Mouse (Mus musculus): ENCODE measurements around the gene Slc24a3. TPM values are rescaled to one million over a fixed set of nuclear protein-coding genes. Genes with fewer than 3 reads are reported as not detected.

Slc24a3 gene
- polyA plus RNA-seq, 1 experiment from 2014 or later: 0.68 TPM

DNA sequence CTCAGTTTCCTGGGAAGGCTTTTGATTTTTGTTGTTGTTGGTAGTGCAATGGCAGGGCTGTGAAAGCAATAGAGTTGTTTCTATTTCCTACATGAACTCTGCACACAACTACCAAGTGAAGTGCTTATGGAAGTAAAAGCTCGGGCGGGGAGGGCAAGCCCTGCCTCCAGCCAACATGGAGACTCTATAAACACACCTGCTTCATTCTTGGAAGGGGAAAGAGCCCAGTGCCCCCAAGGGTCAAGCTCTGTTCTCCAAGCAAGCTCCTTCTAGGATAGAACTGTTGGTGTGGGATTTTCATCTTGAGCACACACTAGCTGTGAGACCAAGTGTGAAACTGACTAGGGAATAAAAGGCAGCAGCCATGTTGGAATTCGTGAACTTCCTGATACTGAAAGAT is 2.5 kb upstream of the Slc24a3 start:
- Histone ChIP-seq H3K4me2 (no peak overlapping the region), H3K4me1 (replicated peaks) (peaks cover 5% of the 10 kb centered on the region; the same call in 1 of the 2 replicates), H3K36me3 (replicated peaks) (no peaks in the 10 kb centered on the region), H3K9me3 (replicated peaks) (no peaks in the 10 kb centered on the region), H3K27me3 (peaks cover 37% of the 10 kb centered on the region), H3K9ac (no peak overlapping the region), H3K27ac (replicated peaks) (no peak overlapping the region), H3K4me3 (replicated peaks) (no peak overlapping the region)
- 73% methylated on average over 3 of the region's 3 CpGs for WGBS (ENCODE audit: insufficient replicate concordance)
- ATAC-seq (ENCODE audit: insufficient read depth): no peak

DNA sequence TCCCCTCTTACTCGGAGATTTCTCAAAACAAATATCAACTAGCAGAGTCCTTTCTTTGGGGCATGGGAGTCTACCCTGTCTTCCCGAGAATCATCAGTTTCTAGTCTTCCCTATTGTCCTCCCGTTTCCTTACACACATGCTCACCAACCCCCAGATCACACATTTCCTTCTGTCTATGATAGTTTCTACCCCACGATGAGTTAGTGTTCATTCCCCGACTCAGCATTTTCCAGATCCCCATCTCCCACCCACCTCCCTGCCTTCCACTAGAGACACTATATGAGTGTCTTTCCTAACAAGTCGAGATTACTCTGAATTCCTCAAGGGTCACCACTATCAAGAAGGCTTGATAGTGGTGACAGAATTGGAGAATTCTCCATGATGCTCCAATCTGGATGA is 1.7 kb upstream of the Slc24a3 start:
- Histone ChIP-seq H3K4me3 (replicated peaks) (no peak overlapping the region), H3K9ac (no peak overlapping the region), H3K4me1 (replicated peaks) (peaks cover 5% of the 10 kb centered on the region; the same call in 1 of the 2 replicates), H3K9me3 (replicated peaks) (no peaks in the 10 kb centered on the region), H3K27me3 (peaks cover 37% of the 10 kb centered on the region), H3K4me2 (no peak overlapping the region), H3K27ac (replicated peaks) (no peak overlapping the region), H3K36me3 (replicated peaks) (no peaks in the 10 kb centered on the region)
- 48% methylated on average over 6 of the region's 6 CpGs for WGBS (ENCODE audit: insufficient replicate concordance)
- ATAC-seq (ENCODE audit: insufficient read depth): no peak

DNA sequence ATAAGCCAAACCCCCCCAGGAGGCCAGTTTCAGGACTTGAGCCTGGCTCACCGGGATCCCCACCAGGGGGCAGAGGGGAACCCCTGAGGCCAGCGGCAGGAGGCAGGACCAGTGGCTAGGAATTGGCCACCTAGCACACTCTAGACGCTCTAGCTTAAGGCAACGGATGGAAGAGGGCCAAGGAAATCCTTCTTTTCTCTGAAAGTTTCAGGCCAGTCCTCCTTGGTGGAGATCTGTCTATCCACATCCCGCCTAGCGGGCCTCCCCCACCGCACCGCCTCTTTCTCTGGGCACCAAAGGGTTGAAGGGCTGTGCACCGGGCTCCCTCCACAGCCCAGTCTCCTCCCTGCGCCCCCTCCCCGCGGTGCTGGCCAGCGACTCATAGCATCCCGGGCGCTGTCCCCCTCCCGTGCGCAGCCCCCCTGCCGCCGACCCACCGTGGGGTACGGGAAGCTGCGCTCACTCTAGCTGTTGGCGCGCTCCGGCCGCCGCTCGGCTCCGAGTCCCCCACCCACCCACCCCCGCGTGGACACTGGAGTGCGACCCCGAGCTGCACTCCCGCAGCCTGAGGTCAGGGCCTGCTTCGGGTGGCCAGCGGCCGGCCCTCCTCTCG is 397 bp upstream of the Slc24a3 start:
- H3K9ac ChIP-seq: peak overlapping the region; percentile 30; the same call in 1 of the 2 replicates
- H3K4me2 ChIP-seq: peak overlapping the region; percentile 79
- peak; percentile 34 for ATAC-seq (ENCODE audit: insufficient read depth)
- no peaks in the 10 kb centered on the region for H3K9me3 ChIP-seq (replicated peaks)
- H3K27ac ChIP-seq (replicated peaks): no peak overlapping the region
- under 1% methylated on average over 34 of the region's 38 CpGs for WGBS (ENCODE audit: insufficient replicate concordance)
- H3K36me3 ChIP-seq (replicated peaks): no peaks in the 10 kb centered on the region
- H3K27me3 ChIP-seq: peaks cover 37% of the 10 kb centered on the region
- peaks cover 5% of the 10 kb centered on the region; the same call in 1 of the 2 replicates for H3K4me1 ChIP-seq (replicated peaks)
- peak overlapping the region; percentile 61 for H3K4me3 ChIP-seq (replicated peaks)

DNA sequence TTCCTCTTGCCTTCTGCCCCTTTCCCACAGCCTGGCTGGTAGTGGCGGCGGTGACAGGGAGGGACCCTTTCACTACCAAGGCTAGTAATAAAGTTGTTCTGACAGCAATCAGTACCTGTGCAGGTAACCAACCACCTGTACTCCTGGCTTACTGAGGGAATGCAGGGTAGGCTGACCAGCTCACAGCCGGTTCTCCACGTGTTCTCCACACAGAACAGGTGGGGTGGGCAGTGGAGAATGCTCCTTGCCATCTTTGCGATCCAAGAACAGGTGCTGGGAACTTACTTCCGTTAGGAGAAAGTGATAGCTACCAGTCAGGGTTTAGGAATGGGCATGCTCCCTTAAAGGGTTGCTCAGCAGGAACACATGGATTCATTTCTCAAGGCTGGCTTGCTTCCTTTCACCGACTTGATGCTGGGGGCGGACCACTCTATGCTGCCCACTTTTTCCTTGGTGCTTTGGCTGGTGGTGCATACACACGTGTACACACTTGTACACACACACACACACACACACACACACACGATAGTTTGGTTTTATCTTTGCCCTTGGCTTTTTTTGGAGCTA is 934 bp downstream of the Slc24a3 start:
- Histone ChIP-seq H3K4me1 (replicated peaks) (peaks cover 5% of the 10 kb centered on the region; the same call in 1 of the 2 replicates), H3K9ac (no peak overlapping the region)
- ATAC-seq (ENCODE audit: insufficient read depth): 0 out of 2 replicates have a peak, but pooled peaks have one; percentile 1

DNA sequence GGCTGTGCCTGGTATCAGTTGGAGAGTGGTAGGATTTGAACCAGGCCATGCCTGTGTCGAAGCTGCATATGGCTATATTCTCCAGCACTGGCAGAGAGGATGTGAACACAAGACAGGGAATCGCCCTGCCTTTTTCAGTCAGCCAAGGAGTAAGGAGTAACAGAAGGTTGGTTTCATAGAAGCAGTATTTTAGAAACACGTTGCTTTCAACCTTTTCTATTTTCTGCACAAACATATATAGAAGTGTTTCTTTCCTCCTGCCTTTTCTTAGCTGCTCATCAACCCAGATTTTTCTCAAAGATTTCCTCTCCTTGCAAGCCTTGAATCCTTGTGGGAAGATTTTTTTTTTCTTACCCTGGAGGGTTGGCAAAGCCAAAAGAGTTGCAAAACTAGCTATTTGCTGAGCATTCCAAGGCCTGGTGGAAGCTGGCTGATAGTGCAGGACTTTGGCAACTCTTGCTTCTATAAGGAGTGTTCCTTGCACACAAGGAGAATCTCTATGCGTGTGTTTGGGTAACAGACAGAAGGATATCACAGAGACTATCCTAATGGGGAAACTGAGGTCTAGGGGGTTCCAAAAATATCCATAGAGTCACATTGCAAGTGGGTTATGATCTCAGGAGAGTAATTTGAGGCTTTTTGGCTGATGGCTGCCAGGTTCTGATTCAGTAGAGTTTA is 5.6 kb downstream of the Slc24a3 start:
- Histone ChIP-seq H3K9ac (no peak overlapping the region), H3K4me2 (no peak overlapping the region), H3K27ac (replicated peaks) (no peak overlapping the region), H3K4me1 (replicated peaks) (peaks cover 5% of the 10 kb centered on the region; the same call in 1 of the 2 replicates), H3K27me3 (peaks cover 15% of the 10 kb centered on the region), H3K9me3 (replicated peaks) (no peaks in the 10 kb centered on the region), H3K4me3 (replicated peaks) (no peak overlapping the region), H3K36me3 (replicated peaks) (no peaks in the 10 kb centered on the region)
- no peak for ATAC-seq (ENCODE audit: insufficient read depth)
- WGBS (ENCODE audit: insufficient replicate concordance): 67% methylated on average over 4 of the region's 4 CpGs

More for the DNA sequence above, 934 bp downstream of the Slc24a3 start:
- Histone ChIP-seq H3K27me3 (peaks cover 37% of the 10 kb centered on the region), H3K4me2 (peak overlapping the region; percentile 79), H3K4me3 (replicated peaks) (peak overlapping the region; percentile 61), H3K36me3 (replicated peaks) (no peaks in the 10 kb centered on the region), H3K9me3 (replicated peaks) (no peaks in the 10 kb centered on the region), H3K27ac (replicated peaks) (no peak overlapping the region)
- 6% methylated on average over 10 of the region's 10 CpGs for WGBS (ENCODE audit: insufficient replicate concordance)

DNA sequence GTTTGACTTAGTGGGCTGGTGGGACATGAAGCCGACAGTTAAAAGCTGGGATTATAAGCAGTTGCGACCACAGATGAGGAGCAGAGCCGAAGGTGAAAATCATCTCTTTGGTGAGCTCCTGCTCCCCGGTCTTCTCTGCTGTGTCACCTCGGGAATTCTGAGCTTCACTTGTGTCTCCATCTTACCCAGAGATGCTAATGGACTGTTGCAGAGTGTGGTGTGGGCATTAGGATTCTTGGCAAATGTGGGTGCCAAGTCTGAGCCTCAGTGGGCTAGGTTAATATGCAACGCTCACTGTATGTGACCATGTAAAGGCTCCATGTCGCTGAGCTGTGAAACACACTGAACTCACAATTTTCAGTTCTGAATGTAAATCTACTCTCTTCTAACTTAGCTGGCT is 7.5 kb downstream of the Slc24a3 start:
- no peaks in the 10 kb centered on the region for H3K9me3 ChIP-seq (replicated peaks)
- no peak for ATAC-seq (ENCODE audit: insufficient read depth)
- no peaks in the 10 kb centered on the region for H3K4me1 ChIP-seq (replicated peaks)
- H3K27me3 ChIP-seq: no peaks in the 10 kb centered on the region
- H3K9ac ChIP-seq: no peak overlapping the region
- no peak overlapping the region for H3K4me3 ChIP-seq (replicated peaks)
- no peaks in the 10 kb centered on the region for H3K36me3 ChIP-seq (replicated peaks)
- H3K27ac ChIP-seq (replicated peaks): no peak overlapping the region
- H3K4me2 ChIP-seq: no peak overlapping the region
- 72% methylated on average over 7 of the region's 7 CpGs for WGBS (ENCODE audit: insufficient replicate concordance)

DNA sequence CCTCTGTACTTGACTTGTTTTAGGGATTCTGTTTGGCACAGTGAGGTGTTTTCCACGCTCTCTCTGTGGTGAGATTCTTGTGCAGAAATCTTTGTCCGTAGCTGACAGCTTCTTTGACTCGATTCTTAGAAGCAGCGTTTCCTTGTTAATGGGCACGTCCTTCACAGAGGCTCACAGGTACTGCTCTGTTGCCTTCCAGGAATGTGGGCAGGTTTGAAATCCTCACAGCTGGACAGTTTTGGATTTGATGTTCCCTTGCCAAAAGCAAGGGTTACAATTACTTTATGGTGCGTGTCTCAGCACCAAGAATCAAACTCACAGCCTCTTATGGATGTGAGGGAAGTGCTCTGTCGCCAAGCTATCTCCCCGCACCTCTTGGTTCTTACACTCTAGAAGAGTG is 14.9 kb downstream of the Slc24a3 start:
- Histone ChIP-seq H3K9ac (no peak overlapping the region), H3K4me1 (replicated peaks) (no peaks in the 10 kb centered on the region), H3K27me3 (no peaks in the 10 kb centered on the region), H3K4me2 (no peak overlapping the region), H3K36me3 (replicated peaks) (no peaks in the 10 kb centered on the region), H3K9me3 (replicated peaks) (no peaks in the 10 kb centered on the region), H3K4me3 (replicated peaks) (no peak overlapping the region), H3K27ac (replicated peaks) (no peak overlapping the region)
- WGBS (ENCODE audit: insufficient replicate concordance): 72% methylated on average over 8 of the region's 8 CpGs
- no peak for ATAC-seq (ENCODE audit: insufficient read depth)

DNA sequence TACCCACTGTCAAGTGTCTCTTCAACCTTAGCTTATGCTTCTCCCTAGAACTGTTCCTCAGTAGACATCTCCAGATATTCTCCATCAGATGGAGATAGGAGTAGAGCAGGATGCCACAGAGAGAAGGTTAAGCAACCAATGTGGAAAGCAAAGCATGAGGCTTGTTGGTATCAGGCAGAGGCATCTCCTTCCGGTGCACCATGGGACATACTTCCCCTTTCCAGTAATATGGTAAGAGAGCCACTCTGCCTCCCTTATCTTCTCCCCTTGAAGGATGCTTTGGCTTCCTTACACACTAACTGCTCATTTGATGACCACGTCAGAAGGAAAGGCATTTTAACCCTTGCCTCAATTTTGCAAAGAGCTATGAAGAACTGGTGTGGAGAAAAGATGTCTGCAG is 21.3 kb downstream of the Slc24a3 start:
- H3K9me3 ChIP-seq (replicated peaks): no peaks in the 10 kb centered on the region
- no peaks in the 10 kb centered on the region for H3K36me3 ChIP-seq (replicated peaks)
- ATAC-seq (ENCODE audit: insufficient read depth): no peak
- 11% methylated on average over 2 of the region's 2 CpGs for WGBS (ENCODE audit: insufficient replicate concordance)
- no peak overlapping the region for H3K4me2 ChIP-seq
- H3K27me3 ChIP-seq: no peaks in the 10 kb centered on the region
- H3K4me1 ChIP-seq (replicated peaks): no peaks in the 10 kb centered on the region
- H3K4me3 ChIP-seq (replicated peaks): no peak overlapping the region
- no peak overlapping the region for H3K27ac ChIP-seq (replicated peaks)
- H3K9ac ChIP-seq: no peak overlapping the region

DNA sequence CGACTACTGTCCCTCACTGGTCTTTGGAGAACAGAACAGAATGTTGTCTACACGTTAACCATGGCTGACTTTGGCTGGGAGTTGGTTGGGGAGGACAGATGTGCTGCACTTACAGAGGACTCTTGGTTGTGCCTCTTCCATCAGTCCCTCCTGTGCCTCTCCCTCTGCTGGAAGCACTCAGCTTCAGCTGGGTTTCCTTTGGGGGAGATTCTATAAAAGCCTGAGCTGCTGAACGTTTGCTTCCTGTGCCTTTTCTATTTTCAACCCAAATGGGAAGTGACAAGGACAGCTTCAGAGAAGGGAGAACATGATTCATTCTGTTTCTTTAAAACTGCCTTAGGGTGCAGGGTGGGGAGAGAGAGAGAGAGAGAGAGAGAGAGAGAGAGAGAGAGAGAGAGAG is 28.5 kb downstream of the Slc24a3 start:
- 27% methylated on average over 3 of the region's 3 CpGs for WGBS (ENCODE audit: insufficient replicate concordance)
- no peak overlapping the region for H3K4me2 ChIP-seq
- ATAC-seq (ENCODE audit: insufficient read depth): no peak
- no peaks in the 10 kb centered on the region for H3K9me3 ChIP-seq (replicated peaks)
- H3K4me3 ChIP-seq (replicated peaks): no peak overlapping the region
- H3K4me1 ChIP-seq (replicated peaks): no peaks in the 10 kb centered on the region; the same call in 1 of the 2 replicates
- H3K27me3 ChIP-seq: no peaks in the 10 kb centered on the region
- no peaks in the 10 kb centered on the region for H3K36me3 ChIP-seq (replicated peaks)
- no peak overlapping the region for H3K27ac ChIP-seq (replicated peaks)
- H3K9ac ChIP-seq: no peak overlapping the region

DNA sequence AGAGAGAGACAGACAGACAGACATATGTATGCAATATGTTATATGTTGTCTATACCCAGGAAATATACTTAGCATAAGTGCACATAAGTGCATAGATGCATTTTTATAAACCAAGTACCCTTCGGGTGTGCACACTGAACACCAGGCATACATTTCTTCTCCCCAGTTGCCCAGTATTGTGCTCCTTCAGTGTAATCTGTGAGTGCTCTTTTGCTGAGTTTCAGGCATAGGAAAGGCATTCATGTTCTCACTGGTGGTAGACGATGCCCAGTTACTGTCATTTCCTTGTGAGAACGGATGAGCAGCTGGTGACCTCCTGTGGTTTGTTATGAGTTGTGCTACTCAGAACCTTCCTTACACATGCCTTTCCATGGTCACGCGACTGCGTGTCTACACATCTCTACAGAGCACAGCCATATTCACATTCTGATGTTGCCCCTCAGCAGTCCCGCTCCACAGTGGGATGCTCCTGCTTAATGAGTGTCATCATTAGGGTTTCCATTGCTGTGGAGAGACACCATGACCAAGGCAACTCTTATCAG is 29.0 kb downstream of the Slc24a3 start:
- no peak overlapping the region for H3K4me3 ChIP-seq (replicated peaks)
- no peaks in the 10 kb centered on the region; the same call in 1 of the 2 replicates for H3K4me1 ChIP-seq (replicated peaks)
- H3K9ac ChIP-seq: no peak overlapping the region
- H3K4me2 ChIP-seq: no peak overlapping the region
- no peak overlapping the region for H3K27ac ChIP-seq (replicated peaks)
- 59% methylated on average over 7 of the region's 7 CpGs for WGBS (ENCODE audit: insufficient replicate concordance)
- H3K9me3 ChIP-seq (replicated peaks): no peaks in the 10 kb centered on the region
- H3K27me3 ChIP-seq: no peaks in the 10 kb centered on the region
- no peaks in the 10 kb centered on the region for H3K36me3 ChIP-seq (replicated peaks)
- ATAC-seq (ENCODE audit: insufficient read depth): no peak

DNA sequence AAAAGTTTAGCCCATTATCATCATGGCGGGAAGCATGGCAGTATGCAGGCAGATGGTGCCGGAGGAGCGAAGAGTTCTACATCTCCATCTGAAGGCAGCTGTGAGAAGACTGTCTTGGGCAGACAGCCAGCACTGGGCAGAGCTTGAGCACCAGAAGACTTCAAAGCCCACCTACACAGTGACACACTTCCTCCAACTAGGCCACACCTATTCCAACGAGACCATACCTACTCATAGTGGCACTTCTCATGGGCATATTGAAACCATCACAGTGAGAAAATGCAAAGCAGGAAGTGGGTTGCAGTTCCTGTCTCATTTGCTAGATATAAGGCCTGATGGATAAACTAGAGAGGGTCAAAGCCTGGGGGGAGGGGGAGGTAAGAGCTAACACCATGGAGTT is 29.5 kb downstream of the Slc24a3 start:
- Histone ChIP-seq H3K9ac (no peak overlapping the region), H3K4me1 (replicated peaks) (no peaks in the 10 kb centered on the region; the same call in 1 of the 2 replicates)
- 60% methylated on average over 4 of the region's 4 CpGs for WGBS (ENCODE audit: insufficient replicate concordance)

More for the DNA sequence above, 29.5 kb downstream of the Slc24a3 start:
- no peaks in the 10 kb centered on the region for H3K9me3 ChIP-seq (replicated peaks)
- no peak for ATAC-seq (ENCODE audit: insufficient read depth)
- H3K27me3 ChIP-seq: no peaks in the 10 kb centered on the region
- H3K27ac ChIP-seq (replicated peaks): no peak overlapping the region
- H3K4me2 ChIP-seq: no peak overlapping the region
- H3K4me3 ChIP-seq (replicated peaks): no peak overlapping the region
- no peaks in the 10 kb centered on the region for H3K36me3 ChIP-seq (replicated peaks)
